Mouse (Mus musculus) myocyte (in vitro differentiated cells): Measurements from ENCODE around the gene 1810055G02Rik. TPM values are rescaled to one million over a fixed set of nuclear protein-coding genes. Genes with fewer than 3 reads are reported as not detected.

Source experiments
- H3K27me3 ChIP-seq: one replicate; pipeline ENCODE4 v1.6.1; 2011; ENCODE audit not compliant: control insufficient read depth, insufficient read depth, insufficient read length
- H3K36me3 ChIP-seq: one replicate; pipeline ENCODE4 v1.6.1; 2011; ENCODE audit not compliant: control insufficient read depth, insufficient read depth
- H3K4me2 ChIP-seq: one replicate; pipeline ENCODE4 v1.6.1; 2011; ENCODE audit warnings: low read depth, control low read depth
- H3K4me3 ChIP-seq: one replicate; pipeline ENCODE4 v1.5.1; 2011; ENCODE audit warnings: mild to moderate bottlenecking, control low read depth, moderate library complexity
- H3K79me2 ChIP-seq: one replicate; pipeline ENCODE4 v1.6.1; 2011; ENCODE audit not compliant: control insufficient read depth, insufficient read depth
- H3ac ChIP-seq: one replicate; pipeline ENCODE4 v1.6.1; 2011; ENCODE audit not compliant: control insufficient read depth, insufficient read length
- CEBPB ChIP-seq: IDR thresholded peaks from 2 replicates; pipeline ENCODE4 v1.6.1; 2011; ENCODE audit warnings: mild to moderate bottlenecking, moderate library complexity; ENCODE audit not compliant: poor library complexity, insufficient read depth, severe bottlenecking
- E2F4 ChIP-seq: IDR thresholded peaks from one replicate; pipeline ENCODE4 v1.6.1; 2011; ENCODE audit warnings: mild to moderate bottlenecking, control low read depth, moderate library complexity; ENCODE audit not compliant: insufficient read depth
- MAX ChIP-seq: IDR thresholded peaks from one replicate; pipeline ENCODE4 v1.6.1; 2011; ENCODE audit warnings: low read depth, mild to moderate bottlenecking, control low read depth
- MYOD1 ChIP-seq, 3 experiments: IDR thresholded peaks; one replicate each; pipeline ENCODE4 v1.6.1; 2011; ENCODE audit warnings: control low read depth in 2 of 3, low read depth in 2 of 3, mild to moderate bottlenecking in 2 of 3, moderate library complexity in 1 of 3; ENCODE audit not compliant: insufficient read length in 2 of 3, control insufficient read depth in 1 of 3
- MYOG ChIP-seq, 3 experiments: IDR thresholded peaks; one replicate each; pipeline ENCODE4 v1.6.1; 2011; ENCODE audit warnings: control low read depth in 2 of 3, low read depth in 2 of 3, mild to moderate bottlenecking in 2 of 3; ENCODE audit not compliant: insufficient read length in 2 of 3, control insufficient read depth in 1 of 3, insufficient read depth in 1 of 3
- POLR2A ChIP-seq: IDR thresholded peaks from one replicate; pipeline ENCODE4 v1.6.1; 2011; ENCODE audit warnings: low read depth, mild to moderate bottlenecking, control low read depth, moderate library complexity; ENCODE audit not compliant: insufficient read length
- POLR2AphosphoS2 ChIP-seq: IDR thresholded peaks from one replicate; pipeline ENCODE4 v1.6.1; 2011; ENCODE audit warnings: low read depth, control low read depth; ENCODE audit not compliant: insufficient read length
- REST ChIP-seq: IDR thresholded peaks from one replicate; pipeline ENCODE4 v1.6.1; 2011; ENCODE audit warnings: mild to moderate bottlenecking, control low read depth, moderate library complexity; ENCODE audit not compliant: insufficient read depth, insufficient read length
- SRF ChIP-seq: IDR thresholded peaks from one replicate; pipeline ENCODE4 v1.6.1; 2011; ENCODE audit warnings: low read depth; ENCODE audit not compliant: control insufficient read depth, insufficient read length
- TCF12 ChIP-seq: IDR thresholded peaks from one replicate; pipeline ENCODE4 v1.6.1; 2011; ENCODE audit warnings: mild to moderate bottlenecking, control low read depth; ENCODE audit not compliant: poor library complexity, insufficient read depth, severe bottlenecking
- TCF3 ChIP-seq: IDR thresholded peaks from one replicate; pipeline ENCODE4 v1.6.1; 2011; ENCODE audit warnings: low read depth, control low read depth; ENCODE audit not compliant: insufficient read length
- USF1 ChIP-seq: IDR thresholded peaks from one replicate; pipeline ENCODE4 v1.6.1; 2011; ENCODE audit warnings: low read depth, mild to moderate bottlenecking, control low read depth, moderate library complexity
- polyA plus RNA-seq: library from polyadenylated mRNA; unstranded; fragments of >200 nt; fragmentation: generic; extraction: Trizol; gene quantifications from one replicate; pipeline ENCODE4 v1.2.1, GENCODE M21; 2012; ENCODE audit warnings: missing spikeins

Gene 1810055G02Rik
- polyA plus RNA-seq, 1 experiment, result 51.1 TPM

DNA sequence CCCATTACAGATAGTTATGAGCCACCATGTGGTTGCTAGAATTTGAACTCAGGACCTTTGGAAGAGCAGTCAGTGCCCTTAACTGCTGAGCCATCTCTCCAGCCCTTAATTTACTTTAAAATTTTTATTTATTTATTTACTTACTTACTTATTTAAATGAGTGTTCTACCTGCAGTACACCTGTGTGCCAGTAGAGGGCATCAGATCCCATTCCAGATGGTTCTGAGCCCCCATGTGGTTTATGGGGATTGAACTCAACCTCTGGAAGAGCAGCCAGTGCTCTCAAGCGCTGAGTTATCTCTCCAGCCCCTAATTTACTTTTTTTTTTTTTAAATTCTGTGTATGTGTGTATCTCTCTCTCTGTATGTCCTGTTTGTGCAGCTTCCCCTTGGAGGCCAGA, 16.7 kb downstream of the 1810055G02Rik start:
- no peak for TF ChIP-seq MYOG (IDR thresholded peaks at IDR 0.05; ENCODE audit: control insufficient read depth in 1 of 3, insufficient read depth in 1 of 3, insufficient read length in 2 of 3, low read depth in 2 of 3)
- TF ChIP-seq TCF12, result no peak
- no peak for TF ChIP-seq POLR2A
- no peaks in the 10 kb centered on the region for H3K27me3 ChIP-seq
- no peaks in the 10 kb centered on the region for H3K79me2 ChIP-seq
- no peak overlapping the region for H3ac ChIP-seq
- H3K4me3 ChIP-seq, result no peak overlapping the region
- H3K36me3 ChIP-seq, result no peaks in the 10 kb centered on the region
- H3K4me2 ChIP-seq, result no peak overlapping the region

DNA sequence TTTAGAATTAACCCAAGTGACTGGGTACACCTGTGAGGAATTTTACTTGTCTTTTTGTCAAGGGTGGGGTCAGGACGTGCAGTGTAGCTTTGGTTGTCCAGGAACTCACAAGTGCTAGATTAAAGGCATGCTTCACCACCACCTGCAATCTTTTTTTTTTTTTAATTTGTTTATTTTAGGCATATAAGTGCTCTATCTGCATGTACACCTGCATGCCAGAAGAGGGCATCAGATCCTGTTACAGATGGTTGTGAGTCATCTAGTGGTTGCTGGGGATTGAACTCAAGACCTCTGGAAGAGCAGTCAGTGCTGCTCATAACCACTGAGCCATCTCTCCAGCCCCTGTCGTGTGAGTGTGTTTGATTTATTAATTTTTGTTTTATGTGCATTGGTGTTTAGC, 20.8 kb downstream of the 1810055G02Rik start:
- TF ChIP-seq MYOG (IDR thresholded peaks at IDR 0.05; ENCODE audit: control insufficient read depth in 1 of 3, insufficient read depth in 1 of 3, insufficient read length in 2 of 3, low read depth in 2 of 3) (no peak), TCF12 (no peak), TCF3 (no peak), USF1 (no peak), POLR2AphosphoS2 (no peak), SRF (no peak), CEBPB (no peak), MYOD1 (IDR thresholded peaks at IDR 0.05; ENCODE audit: control insufficient read depth in 1 of 3, insufficient read length in 2 of 3, low read depth in 2 of 3) (no peak), REST (no peak), MAX (no peak), POLR2A (no peak), E2F4 (no peak)

DNA sequence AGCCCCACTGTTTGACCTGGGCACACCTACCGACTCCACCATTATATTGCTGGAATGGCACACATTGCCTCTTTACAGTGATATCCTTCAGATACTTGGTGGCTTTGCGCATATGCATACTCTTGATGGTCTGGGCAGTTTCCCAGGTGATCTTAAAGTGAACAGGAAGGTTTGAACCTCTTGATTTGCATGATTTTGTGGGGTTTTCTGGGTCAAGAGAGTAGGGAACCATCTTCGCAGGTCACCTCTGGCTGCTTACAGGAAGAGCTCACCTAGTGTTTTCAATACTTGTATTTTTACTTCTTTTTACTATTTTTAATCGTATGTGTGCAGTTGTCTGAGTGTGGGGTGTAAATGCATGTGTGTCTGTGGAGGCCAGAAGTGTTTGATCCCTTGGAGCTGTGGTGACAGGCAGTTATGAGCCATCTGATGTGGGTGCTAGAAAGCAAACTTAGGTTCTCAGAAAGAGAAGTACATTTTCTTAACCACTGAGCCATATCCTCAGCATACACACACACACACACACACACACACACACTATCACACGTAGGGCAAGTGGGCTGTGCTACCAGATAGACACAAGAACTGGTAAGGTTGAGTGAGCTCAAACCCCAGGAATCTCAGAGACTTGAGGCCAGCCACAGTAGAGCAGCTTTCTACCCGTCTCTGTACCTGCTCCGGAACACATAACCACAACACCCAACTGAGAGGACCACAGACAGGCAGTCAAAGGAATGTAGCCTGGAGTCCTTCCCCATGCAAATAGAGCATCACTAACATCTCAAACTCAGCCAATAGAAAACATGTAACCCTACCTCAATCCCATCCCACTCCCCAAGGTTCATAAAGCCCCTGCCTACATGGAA, 22.9 kb downstream of the 1810055G02Rik start:
- TF ChIP-seq MYOD1 (IDR thresholded peaks at IDR 0.05; ENCODE audit: control insufficient read depth in 1 of 3, insufficient read length in 2 of 3, low read depth in 2 of 3) (no peak), MYOG (IDR thresholded peaks at IDR 0.05; ENCODE audit: control insufficient read depth in 1 of 3, insufficient read depth in 1 of 3, insufficient read length in 2 of 3, low read depth in 2 of 3) (no peak), USF1 (no peak), SRF (no peak), POLR2A (no peak), REST (no peak), MAX (no peak), POLR2AphosphoS2 (no peak), TCF12 (no peak), E2F4 (no peak), CEBPB (no peak), TCF3 (no peak)
- Histone ChIP-seq H3K36me3 (no peaks in the 10 kb centered on the region), H3K4me2 (no peak overlapping the region), H3ac (no peak overlapping the region), H3K79me2 (no peaks in the 10 kb centered on the region), H3K4me3 (no peak overlapping the region), H3K27me3 (no peaks in the 10 kb centered on the region)

More for the DNA sequence above, 20.8 kb downstream of the 1810055G02Rik start:
- Histone ChIP-seq H3K4me3 (no peak overlapping the region), H3ac (no peak overlapping the region), H3K36me3 (no peaks in the 10 kb centered on the region), H3K4me2 (no peak overlapping the region), H3K79me2 (no peaks in the 10 kb centered on the region), H3K27me3 (no peaks in the 10 kb centered on the region)

DNA sequence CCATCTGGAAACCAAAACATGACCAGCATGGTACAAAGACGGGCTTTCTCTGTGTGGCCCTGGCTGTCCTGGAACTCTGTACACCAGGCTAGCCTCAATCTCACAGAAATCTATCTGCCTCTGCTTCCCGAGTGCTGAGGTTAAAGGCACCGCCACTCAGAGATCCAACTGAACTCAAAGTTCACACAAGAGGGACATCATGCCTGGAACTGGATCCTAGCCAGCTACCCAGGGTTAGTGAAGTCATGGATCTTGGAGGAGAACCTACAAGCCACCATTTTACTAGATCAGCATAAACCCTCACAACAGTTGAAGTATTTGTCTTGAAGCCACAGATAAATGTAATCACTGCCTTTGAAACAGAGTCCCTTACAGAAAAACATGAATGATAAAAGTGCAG, 27.9 kb downstream of the 1810055G02Rik start:
- Histone ChIP-seq H3K4me2 (no peak overlapping the region), H3K36me3 (no peaks in the 10 kb centered on the region), H3K79me2 (no peaks in the 10 kb centered on the region), H3K27me3 (no peaks in the 10 kb centered on the region), H3K4me3 (no peak overlapping the region), H3ac (no peak overlapping the region)
- TF ChIP-seq POLR2AphosphoS2 (no peak), MYOD1 (IDR thresholded peaks at IDR 0.05; ENCODE audit: control insufficient read depth in 1 of 3, insufficient read length in 2 of 3, low read depth in 2 of 3) (no peak), E2F4 (no peak), SRF (no peak), MAX (no peak)

DNA sequence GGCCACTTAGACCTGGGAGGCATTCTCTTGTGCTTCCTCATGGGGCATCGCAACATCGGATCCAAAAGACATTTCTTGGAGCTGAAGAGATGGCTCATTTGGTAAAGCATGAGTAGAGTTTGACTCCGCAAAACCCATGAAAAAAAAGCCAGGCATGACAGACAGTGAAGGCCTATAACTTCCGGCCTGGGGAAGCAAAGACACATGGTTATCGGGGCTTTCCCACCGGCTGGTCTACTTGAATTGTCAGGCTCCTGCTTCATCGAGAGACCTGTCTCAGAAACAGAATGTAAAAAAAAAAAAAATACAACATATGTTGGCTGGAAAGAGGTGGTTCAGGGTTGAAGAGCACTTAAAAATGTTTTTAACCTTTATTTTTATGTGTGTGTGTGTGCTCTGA, 31.6 kb downstream of the 1810055G02Rik start:
- Histone ChIP-seq H3K4me2 (no peak overlapping the region), H3K79me2 (no peaks in the 10 kb centered on the region), H3K36me3 (no peaks in the 10 kb centered on the region), H3K4me3 (no peak overlapping the region), H3K27me3 (no peaks in the 10 kb centered on the region), H3ac (no peak overlapping the region)
- TF ChIP-seq E2F4 (no peak), CEBPB (no peak), POLR2AphosphoS2 (no peak), USF1 (no peak), TCF3 (no peak), POLR2A (no peak), TCF12 (no peak), MYOG (IDR thresholded peaks at IDR 0.05; ENCODE audit: control insufficient read depth in 1 of 3, insufficient read depth in 1 of 3, insufficient read length in 2 of 3, low read depth in 2 of 3) (no peak), REST (no peak)
